Mouse (Mus musculus): ENCODE data around the gene Ccdc177. TPM values are rescaled to one million over a fixed set of nuclear protein-coding genes. Genes with fewer than 3 reads are reported as not detected.
"Not testable (repeated sequence)": the region's sequence is repeated elsewhere in the genome, so short reads cannot be mapped to it uniquely, and the experiment has no call there.

Gene Ccdc177
- total RNA-seq, 2 experiments from 2014 or later, result 18.4 to 18.6 TPM

DNA sequence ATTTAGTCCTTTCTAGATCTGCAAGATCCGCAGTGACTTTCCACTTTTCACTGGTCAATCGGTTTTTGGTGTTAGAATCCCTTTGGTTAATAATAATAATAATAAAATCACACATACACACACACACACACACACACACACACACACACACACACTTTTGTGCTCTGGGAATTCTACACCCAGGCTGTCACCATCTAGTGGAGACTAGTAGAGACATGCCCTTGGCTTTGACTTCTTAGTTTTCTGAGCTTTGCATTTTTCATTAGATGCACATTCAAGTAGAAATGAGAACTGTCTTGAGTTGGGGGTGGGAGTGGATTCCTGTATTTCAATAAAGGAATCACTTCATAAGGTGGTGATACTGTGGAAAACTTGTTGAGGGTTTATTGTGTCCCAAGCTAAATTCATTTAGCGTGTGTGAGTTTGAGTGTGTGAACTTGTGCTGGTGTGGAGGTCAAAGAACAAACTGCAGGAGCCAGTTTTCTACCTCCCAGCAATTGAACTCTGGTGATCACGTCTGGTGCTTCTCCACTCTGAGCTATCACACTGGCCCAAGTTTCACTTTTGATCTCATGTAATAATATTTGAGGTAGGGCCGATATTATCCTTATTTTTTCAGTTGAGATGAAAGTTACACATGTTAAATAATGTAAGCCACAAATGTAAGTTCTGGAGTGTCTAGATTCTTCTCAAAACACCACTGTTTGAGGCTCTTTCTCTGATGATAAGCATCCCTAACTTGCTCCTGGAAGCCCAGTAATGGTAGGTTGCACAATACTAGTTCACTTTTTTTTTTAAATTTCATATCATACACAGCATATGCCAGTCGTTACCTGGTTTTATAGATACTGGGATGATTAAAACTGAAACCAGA is 31.3 kb upstream of the Ccdc177 start:
- Histone ChIP-seq H3K4me3 (peak overlapping the region; percentile 88), H3K27ac (peak overlapping the region; percentile 99)
- peak; percentile 62 for TF ChIP-seq CTCF (conservative IDR thresholded peaks at IDR 0.05)
- no peak for DNase-seq (ENCODE audit: low spot score in 2 of 2)

DNA sequence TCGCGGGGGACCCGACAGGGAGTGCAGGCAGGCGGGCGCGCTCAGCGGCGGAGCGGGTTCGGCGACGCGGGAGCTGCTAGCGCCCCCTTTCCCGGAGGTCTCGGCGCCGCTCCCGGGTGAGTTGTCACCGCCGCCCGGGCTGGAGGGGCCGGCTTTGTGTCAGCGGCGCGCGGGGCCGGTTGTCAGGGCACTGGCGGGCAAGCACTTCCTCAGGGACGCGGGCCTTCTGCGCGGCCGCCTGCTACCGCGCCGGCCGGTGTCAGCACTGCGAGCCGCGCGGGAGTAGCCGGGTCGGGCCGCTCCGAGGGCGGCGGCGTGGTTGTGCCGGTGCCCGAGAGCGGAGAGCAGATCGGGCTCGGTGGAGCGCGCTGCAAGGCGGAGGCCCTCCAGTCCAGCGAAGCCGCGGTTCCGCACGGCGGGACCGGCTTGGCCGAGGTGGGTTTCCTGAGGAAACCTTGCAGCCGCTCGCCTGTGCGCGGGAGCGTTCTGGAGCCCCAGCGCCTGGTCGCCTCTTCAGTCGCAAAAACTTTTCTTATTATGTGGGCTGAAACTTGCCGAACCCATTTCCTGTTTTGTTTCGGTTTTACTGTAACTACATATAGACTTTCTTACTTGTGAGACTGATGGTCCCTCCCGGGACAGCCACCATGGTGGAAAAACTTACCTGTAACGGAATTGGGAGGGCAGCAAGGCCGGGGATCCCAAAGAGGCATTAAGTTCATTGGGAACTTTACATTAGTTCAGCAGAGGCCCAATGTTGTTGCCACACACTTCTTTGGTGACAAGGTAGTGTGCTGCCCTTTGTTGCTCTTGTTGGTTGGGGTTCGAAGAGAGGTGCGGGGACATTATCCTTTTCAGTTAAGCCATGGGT is 30.4 kb upstream of the Ccdc177 start:
- H3K27ac ChIP-seq, result peak overlapping the region; percentile 99
- peak overlapping the region; percentile 88 for H3K4me3 ChIP-seq
- DNase-seq (ENCODE audit: low spot score in 2 of 2), result no peak
- TF ChIP-seq CTCF (conservative IDR thresholded peaks at IDR 0.05), result no peak

DNA sequence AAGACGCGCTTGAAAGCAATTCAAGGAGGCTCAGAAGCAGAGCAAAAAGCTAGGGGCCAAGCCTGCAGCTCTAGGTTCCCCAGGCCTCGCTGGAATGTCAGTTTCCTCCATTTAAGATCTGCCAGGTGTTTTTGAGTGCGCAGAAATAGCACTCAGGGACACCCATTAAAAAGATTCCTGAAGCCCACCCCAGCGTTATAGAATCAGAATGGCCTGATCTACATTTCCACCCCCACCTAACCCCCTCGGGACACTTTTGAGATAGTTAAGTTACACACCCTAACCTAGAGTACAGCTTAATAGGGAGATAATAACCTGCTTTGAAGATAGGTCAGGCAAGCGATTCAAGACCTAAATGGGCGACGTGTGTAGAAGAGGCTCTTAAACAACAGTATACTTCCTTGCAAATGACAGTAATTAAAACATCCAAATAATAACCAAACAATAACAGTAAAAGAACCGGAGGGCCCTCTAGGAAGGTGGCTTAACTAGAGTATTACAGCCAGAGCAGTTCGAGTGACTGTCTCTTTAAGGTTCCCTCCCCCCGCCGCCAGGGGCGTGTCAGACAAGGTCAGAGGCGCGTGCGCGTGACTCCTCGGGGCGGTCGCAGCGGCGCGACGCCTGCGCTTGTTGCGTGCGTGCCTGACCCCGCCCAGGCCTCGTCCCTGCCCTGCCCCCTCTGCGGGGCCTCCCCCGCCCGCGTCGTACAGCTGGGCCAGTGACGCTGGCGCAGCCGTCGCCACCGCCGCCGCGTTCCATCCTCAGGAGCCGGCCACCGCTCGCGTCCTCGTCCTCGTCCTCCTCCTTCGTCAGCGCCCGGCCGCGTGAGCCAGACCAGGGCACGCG is 29.6 kb upstream of the Ccdc177 start, which contains the start of gene Susd6:
TSS of gene Susd6 (plus strand) at position 662 of the 846 bp plus-strand sequence.
- peak; percentile 99 for DNase-seq (ENCODE audit: low spot score in 2 of 2)
- Histone ChIP-seq H3K27ac (peak within 1 kb of the TSS; percentile 99), H3K4me3 (peak within 1 kb of the TSS; percentile 88)
- TF ChIP-seq CTCF (conservative IDR thresholded peaks at IDR 0.05), result peak; percentile 72

DNA sequence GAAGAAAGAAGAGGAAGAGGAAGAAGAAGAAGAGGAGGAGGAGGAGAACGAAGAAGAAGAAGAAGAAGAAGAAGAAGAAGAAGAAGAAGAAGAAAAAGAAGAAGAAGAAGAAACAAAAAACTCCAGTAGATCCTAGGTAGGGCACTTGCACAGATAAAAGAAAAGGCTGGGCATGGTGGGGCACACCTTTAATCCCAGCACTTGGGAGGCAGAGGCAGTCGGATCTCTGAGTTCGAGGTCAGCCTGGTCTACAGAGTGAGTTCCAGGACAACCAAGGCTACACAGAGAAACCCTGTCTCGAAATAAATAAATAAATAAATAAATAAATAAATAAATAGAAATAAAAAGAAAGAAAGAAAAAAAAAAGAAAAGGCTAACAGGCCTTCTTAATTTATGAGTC is 28.8 kb upstream of the Ccdc177 start:
- not testable (repeated sequence) for H3K4me3 ChIP-seq; H3K27ac ChIP-seq; DNase-seq (ENCODE audit: low spot score in 2 of 2)

DNA sequence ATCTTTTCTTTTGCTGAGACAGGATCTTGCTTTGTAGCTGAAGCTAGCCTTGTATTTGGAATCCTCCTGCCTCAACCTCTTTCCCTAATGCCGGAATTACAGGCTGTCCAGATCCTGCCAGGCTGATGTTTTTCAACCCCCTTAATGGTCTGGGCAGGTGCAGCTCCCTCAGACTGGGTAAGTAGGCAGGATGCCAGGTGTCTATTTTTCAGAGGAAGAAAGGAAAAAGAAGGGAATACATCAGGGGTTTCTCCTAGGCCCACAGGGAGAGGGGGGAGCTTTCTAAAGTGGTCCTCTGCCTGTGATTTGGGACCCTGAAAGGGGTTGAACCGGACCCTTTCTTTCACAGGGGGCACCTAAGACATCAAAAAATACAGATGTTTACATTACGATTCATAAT is 27.7 kb upstream of the Ccdc177 start:
- no peak for TF ChIP-seq CTCF (conservative IDR thresholded peaks at IDR 0.05)
- no peak for DNase-seq (ENCODE audit: low spot score in 2 of 2)

GRCm38 (mm10) chr12:80787604-80788003 is 27.1 kb upstream of the Ccdc177 start:
- DNase-seq (ENCODE audit: low spot score in 2 of 2), result no peak
- no peak for TF ChIP-seq CTCF (conservative IDR thresholded peaks at IDR 0.05)
- H3K27ac ChIP-seq, result no peak overlapping the region
- no peak overlapping the region for H3K4me3 ChIP-seq

More for the DNA sequence above, 27.7 kb upstream of the Ccdc177 start:
- Histone ChIP-seq H3K27ac (no peak overlapping the region), H3K4me3 (no peak overlapping the region)

DNA sequence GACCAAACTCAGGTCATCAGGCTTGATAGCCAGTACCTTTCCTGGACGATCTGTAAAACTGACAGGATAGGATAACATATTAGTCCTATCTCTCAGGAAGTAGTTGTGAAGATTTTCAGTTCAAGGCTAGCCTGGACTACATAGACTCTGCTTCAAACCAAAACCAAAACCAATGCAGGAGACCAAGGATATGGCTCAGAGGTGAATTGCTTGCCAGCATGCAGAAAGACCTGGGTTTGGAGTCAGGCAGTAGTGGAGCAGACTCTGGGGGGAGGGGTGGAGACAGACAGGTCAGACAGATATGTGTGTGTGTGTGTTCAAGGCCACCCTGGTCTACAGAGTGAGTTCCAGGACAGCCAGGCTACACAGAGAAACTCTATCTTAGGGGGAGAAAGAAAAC is 26.1 kb upstream of the Ccdc177 start:
- no peak for TF ChIP-seq CTCF (conservative IDR thresholded peaks at IDR 0.05)
- DNase-seq (ENCODE audit: low spot score in 2 of 2), result no peak
- H3K4me3 ChIP-seq, result no peak overlapping the region
- H3K27ac ChIP-seq, result no peak overlapping the region

DNA sequence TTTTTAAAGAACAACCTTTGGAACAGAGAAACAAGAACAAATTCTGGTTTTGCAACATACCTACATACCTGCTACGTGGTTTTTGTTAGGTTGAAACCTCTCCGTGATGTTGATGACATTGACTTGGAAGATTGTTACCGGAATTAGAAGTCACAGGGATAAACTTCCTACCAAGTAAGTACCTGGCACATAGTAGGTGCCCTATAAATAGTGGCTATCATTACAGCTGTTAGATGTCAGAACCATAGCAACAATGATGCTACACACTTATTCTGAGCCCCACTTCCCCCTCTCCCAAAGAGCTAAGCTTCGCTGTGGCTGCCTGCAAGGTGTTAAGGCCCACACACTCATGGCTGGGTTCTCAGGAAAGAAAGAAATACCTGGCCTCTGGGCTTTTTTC is 25.1 kb upstream of the Ccdc177 start:
- DNase-seq (ENCODE audit: low spot score in 2 of 2), result no peak
- Histone ChIP-seq H3K27ac (no peak overlapping the region), H3K4me3 (no peak overlapping the region)
- no peak for TF ChIP-seq CTCF (conservative IDR thresholded peaks at IDR 0.05)

DNA sequence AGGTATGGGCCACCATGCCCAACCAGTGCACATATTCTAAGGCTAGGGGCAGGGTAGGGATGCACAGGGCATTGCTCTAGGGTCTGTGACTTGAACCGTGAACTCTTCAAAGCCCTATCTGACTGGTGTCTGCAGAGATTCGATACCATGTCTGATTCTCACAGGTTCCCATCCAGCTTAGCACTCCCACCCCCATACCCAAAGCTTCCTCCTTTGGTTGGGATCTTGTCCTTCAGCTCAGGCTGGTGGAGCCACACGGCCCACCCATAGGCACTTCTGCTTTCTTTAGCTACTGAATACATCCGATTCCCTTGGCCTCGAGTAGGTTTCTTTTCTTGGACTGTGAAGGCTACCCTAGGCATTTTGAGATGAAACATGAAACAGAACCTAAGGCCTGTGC is 24.5 kb upstream of the Ccdc177 start:
- no peak for DNase-seq (ENCODE audit: low spot score in 2 of 2)
- Histone ChIP-seq H3K4me3 (no peak overlapping the region), H3K27ac (no peak overlapping the region)
- TF ChIP-seq CTCF (conservative IDR thresholded peaks at IDR 0.05), result no peak

DNA sequence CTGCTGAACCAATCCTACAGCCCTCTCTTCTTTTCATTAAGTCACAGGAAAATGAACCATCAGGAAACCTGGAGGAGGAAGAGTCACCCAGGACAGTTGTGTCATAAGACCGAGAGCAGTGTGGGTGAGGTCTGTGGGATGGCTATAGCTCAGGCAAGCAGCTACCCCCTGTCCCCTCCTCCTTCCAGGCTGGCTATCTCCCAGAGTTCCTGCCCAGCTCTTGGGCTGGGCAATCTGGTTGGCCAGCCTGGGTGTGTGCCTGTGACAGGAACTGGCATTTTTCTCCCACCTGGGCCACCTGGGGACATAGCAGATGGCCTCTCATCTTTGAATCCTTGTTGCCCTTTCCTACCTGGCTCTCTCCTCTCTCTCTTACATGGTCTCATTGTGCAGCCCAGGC is 23.4 kb upstream of the Ccdc177 start:
- H3K27ac ChIP-seq, result no peak overlapping the region
- no peak overlapping the region for H3K4me3 ChIP-seq
- DNase-seq (ENCODE audit: low spot score in 2 of 2), result no peak
- TF ChIP-seq CTCF (conservative IDR thresholded peaks at IDR 0.05), result no peak

GRCm38 (mm10) chr12:80782892-80783291 is 22.4 kb upstream of the Ccdc177 start:
- no peak overlapping the region for H3K4me3 ChIP-seq
- peak; percentile 76 for TF ChIP-seq CTCF (conservative IDR thresholded peaks at IDR 0.05)
- no peak for DNase-seq (ENCODE audit: low spot score in 2 of 2)
- H3K27ac ChIP-seq, result no peak overlapping the region

DNA sequence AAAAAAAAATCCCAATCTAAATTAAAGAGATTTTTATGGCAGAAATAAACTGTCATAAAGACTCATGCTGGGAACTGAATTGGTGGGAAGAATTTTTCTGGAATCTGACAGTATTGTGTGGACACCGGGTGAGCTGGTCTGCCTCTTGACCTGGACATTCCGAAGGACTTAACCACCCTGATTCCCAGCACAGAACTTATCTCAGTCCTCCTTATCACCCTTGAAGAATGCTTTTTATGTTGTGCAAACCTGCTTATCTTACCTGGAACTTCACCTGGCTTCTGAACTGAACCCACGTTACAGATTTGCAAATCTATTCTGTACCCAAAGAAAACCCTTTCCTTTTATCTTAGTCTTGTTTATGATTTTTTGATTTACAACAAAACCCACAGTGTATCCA is 21.7 kb upstream of the Ccdc177 start:
- DNase-seq (ENCODE audit: low spot score in 2 of 2), result no peak
- Histone ChIP-seq H3K27ac (no peak overlapping the region), H3K4me3 (no peak overlapping the region)
- no peak for TF ChIP-seq CTCF (conservative IDR thresholded peaks at IDR 0.05)

All from layer of hippocampus, adult 2 months (tissue).